Mouse (Mus musculus): ENCODE results near the gene Ppp2r2c. TPM values are rescaled to one million over a fixed set of nuclear protein-coding genes. Genes with fewer than 3 reads are reported as not detected.

Ppp2r2c gene
- total and polyA plus RNA-seq, 2 experiments from 2014 or later: 96.1 to 177 TPM

DNA sequence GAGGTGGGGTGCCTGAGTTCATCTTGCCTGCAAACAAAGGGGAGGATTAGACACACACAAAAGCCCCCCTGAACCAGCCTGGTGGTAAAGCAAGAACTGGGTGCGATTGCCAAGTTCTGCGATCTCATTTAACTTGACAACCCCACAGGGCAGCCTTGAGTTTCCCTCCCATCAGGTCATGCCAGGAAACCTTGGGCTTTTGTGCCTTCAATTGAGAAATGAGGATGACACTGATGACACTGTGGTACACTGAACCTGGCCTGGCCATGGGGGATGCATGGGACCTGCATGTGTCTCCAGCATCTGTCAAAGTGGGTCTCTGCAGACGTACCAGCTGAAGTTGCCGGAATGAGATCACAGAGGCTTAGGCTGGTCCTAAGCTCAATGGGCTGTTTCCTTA, 114.0 kb downstream of the Ppp2r2c start:
- no peaks in the 10 kb centered on the region for H3K27me3 ChIP-seq (ENCODE audit: insufficient read depth, low read length)
- ATAC-seq (no peak), DNase-seq (no peak)
- TF ChIP-seq CTCF (IDR thresholded peaks at IDR 0.05; ENCODE audit: low read depth): no peak
- H3K4me1 ChIP-seq (ENCODE audit: insufficient read depth): no peaks in the 10 kb centered on the region
- no peak overlapping the region for H3K27ac ChIP-seq (ENCODE audit: low read depth, low read length)
- H3K4me2 ChIP-seq (ENCODE audit: low read depth): no peak overlapping the region
- no peak overlapping the region for H3K9ac ChIP-seq
- H3K36me3 ChIP-seq (ENCODE audit: insufficient read depth): no peaks in the 10 kb centered on the region; the same call in 1 of the 2 replicates
- 61% methylated on average over 4 of the region's 4 CpGs for WGBS
- no peak overlapping the region for H3K4me3 ChIP-seq (ENCODE audit: low read depth, low read length)
- no peaks in the 10 kb centered on the region for H3K9me3 ChIP-seq (ENCODE audit: low read length)

DNA sequence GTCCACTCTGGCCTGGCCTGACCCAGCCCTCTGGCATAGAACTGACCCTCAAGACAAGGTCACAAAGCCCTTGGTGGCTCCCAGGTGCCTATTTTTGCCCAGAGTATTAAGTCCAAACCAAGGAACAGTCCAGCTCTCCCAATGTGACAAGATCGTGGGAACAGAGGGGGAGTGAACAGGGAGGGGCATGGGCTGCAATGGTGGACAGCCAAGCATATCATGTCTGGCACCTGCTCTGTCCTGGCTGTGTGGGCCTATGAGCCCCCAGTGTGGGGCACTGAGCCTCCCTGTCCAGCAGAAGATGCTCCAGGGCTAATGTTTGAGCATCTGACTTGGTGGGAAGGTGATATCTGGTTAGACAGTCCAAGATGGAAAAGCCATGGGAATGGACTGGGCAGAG, 118.3 kb downstream of the Ppp2r2c start:
- DNase-seq (no peak), ATAC-seq (no peak)
- Histone ChIP-seq H3K9me3 (ENCODE audit: low read length) (no peaks in the 10 kb centered on the region), H3K27me3 (ENCODE audit: insufficient read depth, low read length) (no peaks in the 10 kb centered on the region), H3K4me2 (ENCODE audit: low read depth) (no peak overlapping the region), H3K4me1 (ENCODE audit: insufficient read depth) (peaks cover 9% of the 10 kb centered on the region; the same call in 1 of the 2 replicates), H3K4me3 (ENCODE audit: low read depth, low read length) (no peak overlapping the region), H3K9ac (no peak overlapping the region), H3K27ac (ENCODE audit: low read depth, low read length) (no peak overlapping the region), H3K36me3 (ENCODE audit: insufficient read depth) (no peaks in the 10 kb centered on the region)
- no peak for TF ChIP-seq CTCF (IDR thresholded peaks at IDR 0.05; ENCODE audit: low read depth)
- WGBS: 82% methylated on average over 1 of the region's 1 CpGs

DNA sequence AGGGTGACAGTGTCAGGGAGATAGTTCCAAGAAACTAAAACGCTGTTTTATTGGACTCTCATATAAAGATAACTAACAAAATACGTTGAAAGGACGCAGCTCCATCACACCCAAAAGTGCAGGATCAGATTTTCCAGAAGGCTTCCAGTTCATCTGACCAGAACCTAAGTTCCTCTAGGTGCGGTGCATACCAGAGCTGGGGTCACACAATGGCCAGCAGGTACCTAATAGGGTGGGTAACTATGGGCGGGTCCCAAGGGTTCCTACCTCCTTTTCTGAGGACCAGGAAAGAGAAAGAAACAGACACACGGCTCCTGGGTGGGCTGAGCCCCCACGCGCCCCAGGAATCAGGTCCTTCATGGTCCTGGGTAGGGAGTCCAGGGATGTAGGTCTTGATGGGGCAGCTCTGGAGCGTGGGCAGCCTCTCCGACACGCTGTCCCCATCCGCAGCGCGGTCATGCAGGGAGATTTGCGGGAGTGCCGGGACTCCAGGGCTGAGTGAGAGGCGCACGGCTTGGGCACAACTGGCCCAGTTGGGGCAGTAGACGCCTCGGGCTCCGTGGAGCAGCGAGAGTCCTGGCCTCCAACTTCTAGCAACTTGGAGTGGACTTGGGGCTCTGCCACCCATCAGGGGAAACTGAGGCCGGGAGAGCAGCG, 119.9 kb downstream of the Ppp2r2c start:
- no peak for DNase-seq
- Histone ChIP-seq H3K27me3 (ENCODE audit: insufficient read depth, low read length) (no peaks in the 10 kb centered on the region), H3K27ac (ENCODE audit: low read depth, low read length) (no peak overlapping the region), H3K4me1 (ENCODE audit: insufficient read depth) (peaks cover 9% of the 10 kb centered on the region; the same call in 1 of the 2 replicates), H3K4me3 (ENCODE audit: low read depth, low read length) (peak overlapping the region; percentile 44), H3K9me3 (ENCODE audit: low read length) (no peaks in the 10 kb centered on the region), H3K4me2 (ENCODE audit: low read depth) (peak overlapping the region; percentile 92), H3K9ac (peak overlapping the region; percentile 56), H3K36me3 (ENCODE audit: insufficient read depth) (no peaks in the 10 kb centered on the region)
- peak; percentile 32 for ATAC-seq
- WGBS: 13% methylated on average over 24 of the region's 24 CpGs
- no peak; the same call in 1 of the 2 replicates for TF ChIP-seq CTCF (IDR thresholded peaks at IDR 0.05; ENCODE audit: low read depth)

DNA sequence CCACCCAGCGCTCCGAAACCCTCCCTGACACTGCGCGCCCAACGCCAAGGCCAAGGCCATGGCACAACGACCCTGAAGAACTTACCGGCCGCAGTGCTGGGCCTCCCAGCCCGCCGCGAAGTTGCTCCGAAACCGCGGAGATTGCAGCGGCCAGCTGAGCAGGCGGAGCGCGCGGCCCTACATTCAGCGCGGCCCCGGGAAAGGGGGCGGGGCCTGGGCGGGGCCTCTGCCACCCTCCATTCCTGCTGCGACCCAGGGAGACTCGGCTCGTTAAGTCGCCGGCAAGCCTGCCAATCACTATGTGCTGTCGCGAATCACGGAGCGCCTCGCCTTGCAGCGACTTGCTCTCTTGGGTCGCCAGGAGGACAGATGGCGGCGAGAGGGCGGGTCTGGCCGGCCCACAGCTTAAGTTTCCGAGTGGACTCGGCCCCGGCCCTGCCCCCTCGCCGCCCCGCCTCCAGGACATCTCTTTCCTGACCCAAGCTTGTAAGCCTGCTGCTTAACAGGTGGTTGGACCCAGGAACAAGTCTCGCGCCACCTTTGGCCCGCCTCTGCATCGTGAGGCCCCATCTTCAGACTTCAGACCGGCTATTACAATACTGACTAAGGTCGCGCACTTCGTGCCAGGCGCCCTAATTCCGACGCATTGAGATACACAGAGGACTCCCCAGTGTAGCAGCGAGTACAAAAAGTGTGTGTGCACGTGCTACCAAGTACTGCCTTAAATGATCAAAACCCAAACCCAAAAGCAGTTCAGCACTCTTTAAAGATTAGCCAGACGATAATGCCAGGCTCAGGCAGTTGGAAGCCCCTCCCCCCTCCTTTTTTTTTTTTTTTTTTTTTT, 120.7 kb downstream of the Ppp2r2c start, which contains the start of gene Wfs1:
Wfs1 (minus strand) TSS at position 425 of the 844 bp plus-strand sequence.
- 3% methylated on average over 60 of the region's 60 CpGs for WGBS
- H3K4me2 ChIP-seq (ENCODE audit: low read depth): peak within 1 kb of the TSS; percentile 92
- peak; percentile 47; the same call in 1 of the 2 replicates for TF ChIP-seq CTCF (IDR thresholded peaks at IDR 0.05; ENCODE audit: low read depth)

DNA sequence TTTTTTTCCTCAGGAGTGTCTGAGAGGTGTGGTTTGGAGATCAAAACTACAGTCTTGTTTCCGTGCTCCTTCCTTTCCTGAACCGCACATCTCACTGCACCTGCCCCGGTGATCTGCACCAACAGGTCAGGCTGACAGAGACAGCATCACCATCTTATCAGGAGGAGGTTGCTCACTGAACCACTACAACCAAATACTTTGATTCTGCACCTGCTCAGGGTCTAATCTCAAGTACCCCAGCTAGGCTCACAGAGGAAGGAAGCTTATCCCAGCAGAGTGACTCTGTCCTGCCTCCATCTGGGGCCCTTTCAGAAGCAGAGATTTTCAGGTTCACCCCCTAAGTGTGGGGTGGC, 121.3 kb downstream of the Ppp2r2c start:
- Histone ChIP-seq H3K27me3 (ENCODE audit: insufficient read depth, low read length) (no peaks in the 10 kb centered on the region), H3K9me3 (ENCODE audit: low read length) (no peaks in the 10 kb centered on the region), H3K36me3 (ENCODE audit: insufficient read depth) (no peaks in the 10 kb centered on the region), H3K4me1 (ENCODE audit: insufficient read depth) (peaks cover 9% of the 10 kb centered on the region; the same call in 1 of the 2 replicates), H3K4me3 (ENCODE audit: low read depth, low read length) (peak overlapping the region; percentile 44), H3K4me2 (ENCODE audit: low read depth) (peak overlapping the region; percentile 92), H3K27ac (ENCODE audit: low read depth, low read length) (no peak overlapping the region), H3K9ac (no peak overlapping the region)
- DNase-seq: no peak
- WGBS: 3% methylated on average over 3 of the region's 3 CpGs
- no peak for ATAC-seq
- TF ChIP-seq CTCF (IDR thresholded peaks at IDR 0.05; ENCODE audit: low read depth): no peak

More for the DNA sequence above, 120.7 kb downstream of the Ppp2r2c start, which contains the start of gene Wfs1:
- H3K36me3 ChIP-seq (ENCODE audit: insufficient read depth): no peaks in the 10 kb centered on the region
- H3K9me3 ChIP-seq (ENCODE audit: low read length): no peaks in the 10 kb centered on the region
- DNase-seq (peak; percentile 95), ATAC-seq (peak; percentile 99)
- H3K4me1 ChIP-seq (ENCODE audit: insufficient read depth): peaks cover 9% of the 10 kb centered on the region; the same call in 1 of the 2 replicates
- H3K27ac ChIP-seq (ENCODE audit: low read depth, low read length): no peak within 1 kb of the TSS
- peak within 1 kb of the TSS; percentile 44 for H3K4me3 ChIP-seq (ENCODE audit: low read depth, low read length)
- H3K27me3 ChIP-seq (ENCODE audit: insufficient read depth, low read length): no peaks in the 10 kb centered on the region
- peak within 1 kb of the TSS; percentile 56 for H3K9ac ChIP-seq

DNA sequence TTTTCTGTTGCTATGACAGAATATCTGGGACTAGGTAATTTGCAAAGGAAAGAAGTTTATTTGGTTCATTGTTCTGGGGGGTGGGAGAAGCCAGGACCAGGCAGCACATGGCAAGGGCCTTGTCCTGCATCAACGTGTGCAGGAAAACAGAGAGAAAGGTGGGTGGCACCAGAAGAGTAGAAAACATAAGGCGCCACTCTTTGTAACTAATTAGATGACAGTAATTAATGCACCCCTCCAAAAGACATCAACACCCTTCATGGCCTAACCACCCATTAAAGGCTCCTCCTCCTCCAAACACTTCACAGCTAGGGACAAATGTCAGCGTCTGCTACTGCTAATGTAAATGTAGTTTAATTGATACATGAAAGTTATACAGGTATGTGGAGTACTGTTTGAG, 121.9 kb downstream of the Ppp2r2c start:
- no peak for TF ChIP-seq CTCF (IDR thresholded peaks at IDR 0.05; ENCODE audit: low read depth)
- Histone ChIP-seq H3K9ac (no peak overlapping the region), H3K4me3 (ENCODE audit: low read depth, low read length) (no peak overlapping the region), H3K27me3 (ENCODE audit: insufficient read depth, low read length) (no peaks in the 10 kb centered on the region), H3K36me3 (ENCODE audit: insufficient read depth) (no peaks in the 10 kb centered on the region), H3K27ac (ENCODE audit: low read depth, low read length) (no peak overlapping the region), H3K4me2 (ENCODE audit: low read depth) (no peak overlapping the region), H3K4me1 (ENCODE audit: insufficient read depth) (peaks cover 9% of the 10 kb centered on the region; the same call in 1 of the 2 replicates), H3K9me3 (ENCODE audit: low read length) (no peaks in the 10 kb centered on the region)
- ATAC-seq (no peak), DNase-seq (peak; percentile 10)
- WGBS: 17% methylated on average over 3 of the region's 3 CpGs
